Mouse (Mus musculus) common myeloid progenitor, adult 5-6 weeks (primary cell): ENCODE data around the gene Gm28230. TPM values are rescaled to one million over a fixed set of nuclear protein-coding genes. Genes with fewer than 3 reads are reported as not detected.

Experiments
- ATAC-seq: replicated peaks from 2 replicates; pipeline ENCODE4 v1.8.0; 2016; ENCODE audit warnings: low read depth, mild to moderate bottlenecking, moderate TSS enrichment, inconsistent platforms; ENCODE audit not compliant: poor library complexity, severe bottlenecking
- total RNA-seq: library from RNA; stranded (forward); fragments of 200-1000, 187-1606 nt; gene quantifications from 2 replicates; pipeline ENCODE4 v1.2.3, GENCODE M21; 2017

Gene Gm28230
- total RNA-seq, 1 experiment from 2014 or later, result not detected

GRCm38 (mm10) chr2:74703317-74703716, 23.2 kb upstream of the Gm28230 start:
- ATAC-seq, result no peak

DNA sequence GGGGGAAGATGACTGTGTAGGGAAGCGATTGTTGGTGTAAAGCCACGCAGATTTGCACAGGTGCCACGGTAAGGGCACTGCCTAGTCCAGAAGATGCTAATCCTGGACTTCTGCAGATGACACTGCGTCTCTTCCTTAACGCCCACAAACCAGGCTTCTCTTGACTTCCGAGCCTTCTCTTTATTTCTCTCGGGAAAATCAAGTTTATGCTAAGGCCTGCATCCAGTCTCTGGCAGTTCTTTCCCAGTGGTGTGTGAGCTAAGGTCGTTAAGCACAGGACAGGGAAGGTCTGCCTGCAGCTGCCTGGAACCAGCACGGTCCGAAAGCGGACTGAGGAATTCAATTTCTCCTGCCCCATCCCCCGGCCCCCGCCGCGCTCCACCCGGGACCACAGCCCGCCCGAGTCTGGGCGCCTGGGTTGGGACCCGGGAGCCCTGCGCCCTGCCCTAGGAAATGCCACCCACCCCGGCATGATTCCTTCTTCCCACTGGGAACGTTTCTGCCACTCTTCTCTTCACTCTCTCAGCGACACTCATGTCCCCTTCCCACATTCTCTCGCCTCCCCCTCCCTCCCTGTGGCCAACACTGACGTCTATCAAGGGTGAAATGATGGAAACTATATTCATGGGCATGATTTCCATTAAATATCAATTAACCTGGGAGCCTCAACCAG, 22.7 kb upstream of the Gm28230 start:
- no peak for ATAC-seq

DNA sequence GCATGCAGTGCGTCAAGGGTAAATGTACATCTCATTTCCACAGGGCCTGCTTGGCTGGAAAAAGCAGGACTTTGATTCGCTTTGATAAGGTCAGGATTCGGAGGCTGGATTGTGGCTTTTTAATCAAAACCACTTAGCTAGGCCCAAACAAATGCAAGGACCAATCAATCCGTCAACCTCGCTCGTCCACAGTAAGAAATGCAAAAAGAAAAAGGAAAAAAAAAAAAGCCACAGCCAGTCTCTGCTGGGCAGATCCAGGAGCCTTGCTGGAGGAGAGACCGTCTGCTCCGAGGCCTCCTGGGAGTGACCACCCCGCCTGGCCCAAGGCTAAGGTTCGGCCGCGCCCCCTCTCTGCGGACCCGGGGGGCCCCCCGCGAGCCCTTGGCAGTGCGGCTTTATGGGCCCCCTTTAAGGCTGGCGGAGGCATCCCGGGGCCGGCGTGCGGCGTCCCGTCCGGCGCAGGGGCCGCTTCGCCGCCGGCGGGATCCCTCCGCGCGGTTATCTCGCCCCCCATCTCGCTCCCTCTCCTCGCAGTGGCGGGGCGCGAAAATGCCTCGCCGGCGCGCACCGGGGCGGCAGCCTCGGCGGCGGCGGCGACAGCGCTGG, 22.0 kb upstream of the Gm28230 start, which contains the start of gene Hoxd8:
Gene Hoxd8 (plus strand): TSS at position 223 of the 606 bp plus-strand sequence.
- no peak for ATAC-seq

DNA sequence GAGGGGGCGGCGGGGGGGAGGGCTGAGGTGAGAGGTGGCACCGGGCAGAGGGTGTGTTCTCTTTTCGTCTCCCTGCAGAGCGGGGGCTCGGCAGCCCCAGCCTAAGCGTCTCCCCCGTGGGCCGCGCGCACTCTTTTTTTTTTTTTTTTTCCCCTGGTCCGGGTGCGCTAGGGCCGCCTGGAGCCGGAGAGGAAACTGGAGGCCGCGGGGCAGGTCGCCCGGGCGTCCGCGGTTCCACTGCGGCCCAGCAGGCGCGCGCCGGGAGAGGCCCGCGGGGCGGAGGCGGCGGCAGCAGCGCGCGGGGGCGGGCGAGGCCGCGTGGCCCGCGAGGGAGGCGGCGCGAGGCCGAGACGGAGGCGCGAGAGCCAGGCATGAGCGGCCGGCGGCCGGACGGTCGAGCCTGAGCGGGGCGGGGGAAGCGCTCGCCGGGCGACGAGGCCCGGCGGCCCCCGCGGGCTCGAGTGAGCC, 21.5 kb upstream of the Gm28230 start:
- ATAC-seq, result no peak

GRCm38 (mm10) chr2:74705467-74706089, 20.9 kb upstream of the Gm28230 start:
- ATAC-seq, result no peak

DNA sequence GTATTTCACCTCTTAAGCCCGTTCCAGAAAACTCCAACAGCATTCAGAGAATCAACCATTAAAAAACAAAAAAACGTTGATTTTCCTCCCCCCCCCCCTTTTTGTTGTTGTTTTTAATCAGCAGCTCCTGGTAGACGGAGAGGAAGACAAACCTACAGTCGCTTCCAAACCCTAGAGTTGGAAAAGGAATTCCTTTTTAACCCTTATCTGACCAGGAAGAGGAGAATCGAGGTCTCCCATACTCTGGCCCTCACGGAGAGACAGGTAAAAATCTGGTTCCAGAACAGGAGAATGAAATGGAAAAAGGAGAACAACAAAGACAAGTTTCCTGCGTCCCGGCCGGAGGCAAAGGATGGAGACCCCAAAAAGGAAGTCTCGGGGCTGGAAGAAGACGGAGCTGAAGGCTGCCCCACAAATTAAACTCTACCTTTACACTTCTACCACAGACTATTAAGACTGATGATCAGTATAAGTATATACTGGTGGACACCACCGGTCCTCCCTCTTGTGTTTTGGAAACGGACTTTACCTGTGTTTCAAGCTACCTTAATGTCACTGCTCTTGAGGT, 20.1 kb upstream of the Gm28230 start:
- no peak for ATAC-seq

DNA sequence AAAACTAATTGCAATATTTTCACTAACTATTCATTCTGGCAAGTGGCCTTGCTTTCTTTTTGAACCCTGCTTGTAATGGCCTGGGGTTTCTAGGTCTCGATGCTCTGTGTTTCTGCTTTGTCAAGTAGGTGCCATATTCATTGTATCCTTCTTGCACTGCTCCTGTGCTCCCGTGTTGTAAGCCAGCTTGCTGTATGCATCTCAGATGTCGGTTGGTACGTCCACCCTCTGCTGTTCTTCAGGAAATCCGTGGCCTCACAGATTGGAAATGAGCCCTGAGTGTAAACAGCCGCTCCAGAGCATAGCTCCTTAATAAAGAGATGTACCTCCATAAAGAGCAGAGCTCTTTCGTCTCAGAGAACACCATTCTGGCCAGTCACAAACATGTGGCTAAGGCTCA, 18.9 kb upstream of the Gm28230 start:
- ATAC-seq, result no peak

DNA sequence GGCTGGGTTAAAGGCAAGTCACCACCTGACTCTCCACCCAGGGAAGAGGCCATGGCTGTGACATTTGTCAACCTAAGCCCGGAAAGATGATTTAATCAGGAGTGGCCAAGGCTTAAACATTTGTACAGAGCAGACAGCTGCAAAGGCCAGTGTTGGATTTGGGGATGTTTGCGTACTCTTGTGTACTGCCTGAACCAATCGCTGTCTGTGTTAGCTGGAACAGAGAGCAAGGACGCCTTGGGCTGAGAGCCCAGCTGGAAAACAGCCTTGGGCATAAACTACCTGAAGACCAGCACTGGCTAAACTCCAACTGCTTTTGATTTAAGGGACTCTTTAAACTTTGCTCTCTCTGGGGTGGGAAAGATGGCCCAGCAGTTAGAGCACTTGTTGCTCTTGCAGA, 17.9 kb upstream of the Gm28230 start:
- ATAC-seq, result no peak

DNA sequence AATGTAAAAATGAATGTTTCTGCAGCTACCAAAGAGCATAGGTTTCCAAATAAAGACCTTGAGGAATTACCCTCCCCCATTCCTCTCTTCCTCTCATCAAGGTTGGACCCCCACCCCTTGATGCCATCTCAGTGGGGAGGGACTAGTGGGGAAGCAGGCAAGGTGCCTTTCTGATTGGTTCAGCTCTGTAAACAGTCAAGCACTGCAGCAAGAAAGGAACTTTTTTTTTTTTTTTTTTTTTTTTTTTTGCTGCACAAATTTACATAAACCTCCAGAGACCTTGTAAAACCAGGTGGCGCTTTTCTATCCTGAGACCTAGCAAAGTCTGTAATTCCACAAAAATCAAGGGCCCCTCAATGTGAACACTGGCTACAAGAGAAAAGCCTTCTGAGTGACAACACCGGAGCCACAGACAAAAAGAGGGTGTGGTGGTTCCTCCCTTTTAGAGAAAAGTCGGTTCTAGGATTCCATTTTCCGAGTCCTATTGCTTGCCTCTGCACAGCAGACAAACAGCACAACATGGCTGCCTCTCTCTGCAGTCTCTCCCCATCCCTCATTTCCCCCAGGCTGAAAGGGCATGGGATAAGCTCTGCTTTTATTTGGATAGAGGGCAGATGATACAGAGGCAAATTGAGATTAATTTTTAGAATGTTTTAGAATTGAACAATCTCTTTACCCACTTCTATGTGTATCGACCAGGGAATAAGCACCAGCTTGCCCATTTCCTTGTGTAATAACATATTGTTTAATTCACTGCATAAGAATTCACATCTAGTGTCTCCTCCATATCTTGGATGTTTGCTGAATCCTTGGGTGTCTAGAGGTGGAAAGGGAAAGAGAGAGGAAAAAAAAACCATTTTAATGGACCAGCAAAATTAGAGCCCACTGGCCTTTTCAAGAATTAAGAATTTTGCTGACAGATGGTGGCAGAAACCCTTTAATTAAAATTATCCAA, 16.8 kb upstream of the Gm28230 start:
- ATAC-seq, result no peak

- ATAC-seq, result no peak
These were observed 15.5 kb upstream of the Gm28230 start for GRCm38 (mm10) chr2:74710929-74711543.

DNA sequence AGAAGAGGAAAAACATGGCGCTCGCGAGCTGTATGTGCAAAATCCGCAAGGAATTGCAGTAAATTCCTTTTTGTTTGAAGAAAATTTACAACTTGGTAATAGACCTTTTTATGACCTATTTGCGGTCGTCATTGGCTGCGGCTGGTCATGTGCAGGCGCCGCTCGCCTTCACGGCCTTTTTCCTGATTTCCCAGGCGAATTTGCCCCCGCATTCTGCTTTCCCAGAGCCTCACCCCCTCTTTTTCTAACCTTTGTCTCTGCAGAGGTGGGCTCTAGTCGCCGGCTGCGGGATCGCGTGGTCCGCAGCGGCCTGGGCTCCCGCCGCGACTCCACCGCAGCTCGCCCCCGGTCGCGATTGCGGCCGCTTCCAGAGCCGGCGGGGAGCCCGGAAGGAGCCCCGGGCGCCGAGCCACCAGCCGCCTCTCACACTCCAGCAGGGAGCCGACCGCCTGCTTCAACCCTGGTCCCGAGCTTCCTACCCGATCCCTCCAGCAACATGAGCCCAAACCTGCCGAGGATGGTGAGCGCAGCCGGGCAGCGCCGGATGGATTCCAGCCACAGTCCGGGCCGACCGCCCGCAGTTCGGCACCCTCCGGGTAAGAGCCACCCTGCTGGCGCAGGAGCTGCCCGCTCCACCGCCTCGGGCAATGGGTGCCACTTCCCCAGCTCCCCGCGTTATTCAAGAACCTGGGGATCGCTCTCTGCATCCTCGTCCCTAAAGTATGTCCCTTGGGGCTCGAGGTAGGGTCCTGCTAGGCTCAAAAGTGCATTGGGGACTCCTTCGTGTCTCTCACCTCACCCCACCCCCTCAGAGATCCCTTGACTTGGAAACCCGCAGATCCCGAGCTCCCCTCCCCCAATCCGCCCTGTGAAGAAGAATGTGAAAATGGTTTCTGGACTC, 14.6 kb upstream of the Gm28230 start, which contains the start of the genes Hoxd3 and Hoxd4:
Gene Hoxd3 (plus strand): TSS at position 207 of the 901 bp plus-strand sequence.
Gene Hoxd4 (plus strand): TSS at position 209 of the 901 bp plus-strand sequence.
- no peak for ATAC-seq

- ATAC-seq, result no peak
These were observed 13.0 kb upstream of the Gm28230 start for GRCm38 (mm10) chr2:74713239-74714150.

- ATAC-seq, result no peak
These were observed 12.3 kb upstream of the Gm28230 start for GRCm38 (mm10) chr2:74714156-74714789.

GRCm38 (mm10) chr2:74714881-74715280, 11.6 kb upstream of the Gm28230 start:
- no peak for ATAC-seq

- peak; percentile 95 for ATAC-seq
These were observed 10.9 kb upstream of the Gm28230 start for GRCm38 (mm10) chr2:74715504-74716241.

DNA sequence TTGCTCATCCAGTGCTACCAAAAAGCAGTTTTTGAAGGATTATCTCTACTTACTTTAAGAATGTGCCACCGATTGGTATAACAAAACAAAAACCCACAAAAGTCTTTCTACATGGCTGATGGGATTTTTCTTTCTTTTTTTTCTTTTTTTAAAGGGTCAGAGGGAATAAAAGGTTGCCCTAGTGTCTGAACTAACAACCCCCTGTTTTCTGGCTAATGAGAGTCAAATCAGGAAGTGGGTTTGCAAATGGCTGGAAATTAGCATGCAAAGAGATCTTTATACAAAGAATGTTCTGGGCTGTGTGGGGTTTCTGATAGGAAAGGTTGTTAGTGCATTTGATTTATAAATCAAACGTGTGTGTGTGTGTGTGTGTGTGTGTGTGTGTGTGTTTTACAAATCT, 6.1 kb upstream of the Gm28230 start:
- ATAC-seq, result no peak
